Mouse (Mus musculus): ENCODE measurements around the gene Aipl1. TPM values are rescaled to one million over a fixed set of nuclear protein-coding genes. Genes with fewer than 3 reads are reported as not detected.

Gene Aipl1
- 0.28 and 0.30 TPM in 2 replicates for polyA plus RNA-seq (2012; rRNA removed)

DNA sequence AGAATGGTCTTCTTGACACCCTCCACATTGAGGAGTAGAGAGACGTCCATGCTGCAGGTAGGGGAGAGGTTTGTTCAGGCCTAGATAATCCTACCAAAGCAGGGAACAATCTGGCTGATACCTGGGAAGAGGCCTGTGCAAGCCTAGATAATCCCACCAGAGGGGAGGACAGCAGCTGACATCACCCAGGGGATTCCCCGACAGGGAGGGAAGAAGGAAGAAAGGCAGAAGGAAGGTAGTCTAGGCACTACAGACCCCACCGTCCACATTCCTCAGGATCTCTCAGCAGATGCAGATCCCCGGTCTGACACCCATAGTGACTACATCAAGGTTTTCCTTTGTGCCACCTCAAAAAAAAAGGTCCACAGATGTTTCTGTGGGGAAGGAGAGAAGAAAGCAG lies at the start of gene Aipl1:
Gene Aipl1 (minus strand): TSS at position 101 of the 400 bp plus-strand sequence.
- 82% methylated on average over 4 of the region's 4 CpGs for WGBS
- TF ChIP-seq CTCF (IDR thresholded peaks at IDR 0.05; ENCODE audit: borderline replicate concordance, insufficient read depth, low read depth, low read length) (no peak), POLR2A (IDR thresholded peaks at IDR 0.05; ENCODE audit: borderline replicate concordance, insufficient read depth, low read length) (no peak)
- no peak for DNase-seq
- no peak within 1 kb of the TSS for H3K4me3 ChIP-seq (replicated peaks; ENCODE audit: insufficient read depth, low read depth, low read length)
- H3K27me3 ChIP-seq (ENCODE audit: control insufficient read depth, insufficient read depth, low read length): no peaks in the 10 kb centered on the region
- no peaks in the 10 kb centered on the region for H3K4me1 ChIP-seq (ENCODE audit: control insufficient read depth, insufficient read depth, low read length)
- H3K27ac ChIP-seq (ENCODE audit: insufficient read depth, low read length): no peak within 1 kb of the TSS

GRCm38 (mm10) chr11:72086251-72087046 lies 49.1 kb upstream of the Aipl1 start:
- no peak for TF ChIP-seq POLR2A (IDR thresholded peaks at IDR 0.05; ENCODE audit: borderline replicate concordance, insufficient read depth, low read length)
- no peak for TF ChIP-seq CTCF (IDR thresholded peaks at IDR 0.05; ENCODE audit: borderline replicate concordance, insufficient read depth, low read depth, low read length)
- WGBS: 29% methylated on average over 11 of the region's 11 CpGs

DNA sequence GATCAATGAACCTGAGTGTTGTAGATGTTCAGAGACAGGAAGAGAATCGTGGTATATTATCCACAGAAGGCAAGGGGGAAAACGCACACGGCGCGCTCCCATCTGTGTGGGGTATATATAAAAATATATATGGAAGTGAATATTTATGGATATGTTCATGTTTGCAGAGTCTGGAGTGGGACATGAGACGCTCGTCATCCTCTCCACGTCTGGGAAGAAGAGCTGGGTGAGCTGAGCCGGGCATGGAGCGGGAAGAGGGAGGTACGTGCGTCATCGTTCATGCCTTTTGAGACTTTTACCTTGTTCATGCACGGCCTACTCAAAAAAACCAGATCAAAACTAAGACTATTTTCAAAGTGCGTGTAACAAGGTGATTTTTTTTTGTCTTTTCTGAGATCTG lies 47.0 kb upstream of the Aipl1 start:
- WGBS: 96% methylated on average over 15 of the region's 15 CpGs
- Histone ChIP-seq H3K27me3 (ENCODE audit: control insufficient read depth, insufficient read depth, low read length) (no peaks in the 10 kb centered on the region), H3K27ac (ENCODE audit: insufficient read depth, low read length) (no peak overlapping the region), H3K4me1 (ENCODE audit: control insufficient read depth, insufficient read depth, low read length) (peaks cover 13% of the 10 kb centered on the region), H3K4me3 (replicated peaks; ENCODE audit: insufficient read depth, low read depth, low read length) (no peak overlapping the region)
- DNase-seq: no peak
- TF ChIP-seq POLR2A (IDR thresholded peaks at IDR 0.05; ENCODE audit: borderline replicate concordance, insufficient read depth, low read length): no peak
- no peak for TF ChIP-seq CTCF (IDR thresholded peaks at IDR 0.05; ENCODE audit: borderline replicate concordance, insufficient read depth, low read depth, low read length)

More at GRCm38 (mm10) chr11:72086251-72087046, 49.1 kb upstream of the Aipl1 start:
- no peaks in the 10 kb centered on the region for H3K27me3 ChIP-seq (ENCODE audit: control insufficient read depth, insufficient read depth, low read length)
- H3K4me3 ChIP-seq (replicated peaks; ENCODE audit: insufficient read depth, low read depth, low read length): no peak overlapping the region
- H3K27ac ChIP-seq (ENCODE audit: insufficient read depth, low read length): no peak overlapping the region; the same call in 1 of the 2 replicates
- DNase-seq: no peak
- H3K4me1 ChIP-seq (ENCODE audit: control insufficient read depth, insufficient read depth, low read length): peaks cover 10% of the 10 kb centered on the region

- WGBS: 93% methylated on average over 4 of the region's 4 CpGs
- TF ChIP-seq CTCF (IDR thresholded peaks at IDR 0.05; ENCODE audit: borderline replicate concordance, insufficient read depth, low read depth, low read length) (no peak), POLR2A (IDR thresholded peaks at IDR 0.05; ENCODE audit: borderline replicate concordance, insufficient read depth, low read length) (no peak)
- Histone ChIP-seq H3K27ac (ENCODE audit: insufficient read depth, low read length) (no peak overlapping the region), H3K4me1 (ENCODE audit: control insufficient read depth, insufficient read depth, low read length) (peaks cover 27% of the 10 kb centered on the region), H3K27me3 (ENCODE audit: control insufficient read depth, insufficient read depth, low read length) (no peaks in the 10 kb centered on the region), H3K4me3 (replicated peaks; ENCODE audit: insufficient read depth, low read depth, low read length) (no peak overlapping the region)
- no peak for DNase-seq
Measured at GRCm38 (mm10) chr11:72082601-72083000, 45.3 kb upstream of the Aipl1 start.

GRCm38 (mm10) chr11:72080461-72080860 lies 43.2 kb upstream of the Aipl1 start:
- WGBS: 84% methylated on average over 6 of the region's 6 CpGs

DNA sequence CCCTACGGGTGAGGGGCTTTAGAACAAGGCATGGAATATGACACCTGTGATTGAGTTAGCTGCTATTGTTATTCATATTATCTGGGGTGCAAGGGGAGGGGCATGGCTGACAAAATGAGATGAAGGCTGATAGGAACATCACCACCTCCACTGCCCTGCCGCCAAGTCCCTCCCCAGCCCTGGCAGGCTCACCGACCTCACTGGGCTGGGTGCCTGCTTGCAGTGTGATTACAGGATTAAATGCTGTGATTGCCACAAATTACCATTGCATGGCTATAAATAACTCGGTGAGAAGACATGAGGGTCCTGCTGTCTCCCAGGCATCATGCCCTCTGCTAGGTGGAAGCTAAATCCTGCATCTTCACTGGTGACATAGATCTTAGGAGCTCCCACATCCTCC lies 41.3 kb upstream of the Aipl1 start:
- TF ChIP-seq POLR2A (IDR thresholded peaks at IDR 0.05; ENCODE audit: borderline replicate concordance, insufficient read depth, low read length) (no peak), CTCF (IDR thresholded peaks at IDR 0.05; ENCODE audit: borderline replicate concordance, insufficient read depth, low read depth, low read length) (no peak)
- Histone ChIP-seq H3K4me1 (ENCODE audit: control insufficient read depth, insufficient read depth, low read length) (peaks cover 17% of the 10 kb centered on the region), H3K27ac (ENCODE audit: insufficient read depth, low read length) (no peak overlapping the region), H3K27me3 (ENCODE audit: control insufficient read depth, insufficient read depth, low read length) (no peaks in the 10 kb centered on the region), H3K4me3 (replicated peaks; ENCODE audit: insufficient read depth, low read depth, low read length) (no peak overlapping the region)
- DNase-seq: peak; percentile 65 to 80
- WGBS: 11% methylated on average over 4 of the region's 4 CpGs

More at GRCm38 (mm10) chr11:72080461-72080860, 43.2 kb upstream of the Aipl1 start:
- Histone ChIP-seq H3K27me3 (ENCODE audit: control insufficient read depth, insufficient read depth, low read length) (no peaks in the 10 kb centered on the region), H3K4me3 (replicated peaks; ENCODE audit: insufficient read depth, low read depth, low read length) (no peak overlapping the region), H3K4me1 (ENCODE audit: control insufficient read depth, insufficient read depth, low read length) (peaks cover 17% of the 10 kb centered on the region), H3K27ac (ENCODE audit: insufficient read depth, low read length) (no peak overlapping the region)
- TF ChIP-seq CTCF (IDR thresholded peaks at IDR 0.05; ENCODE audit: borderline replicate concordance, insufficient read depth, low read depth, low read length) (no peak), POLR2A (IDR thresholded peaks at IDR 0.05; ENCODE audit: borderline replicate concordance, insufficient read depth, low read length) (no peak)
- no peak for DNase-seq

DNA sequence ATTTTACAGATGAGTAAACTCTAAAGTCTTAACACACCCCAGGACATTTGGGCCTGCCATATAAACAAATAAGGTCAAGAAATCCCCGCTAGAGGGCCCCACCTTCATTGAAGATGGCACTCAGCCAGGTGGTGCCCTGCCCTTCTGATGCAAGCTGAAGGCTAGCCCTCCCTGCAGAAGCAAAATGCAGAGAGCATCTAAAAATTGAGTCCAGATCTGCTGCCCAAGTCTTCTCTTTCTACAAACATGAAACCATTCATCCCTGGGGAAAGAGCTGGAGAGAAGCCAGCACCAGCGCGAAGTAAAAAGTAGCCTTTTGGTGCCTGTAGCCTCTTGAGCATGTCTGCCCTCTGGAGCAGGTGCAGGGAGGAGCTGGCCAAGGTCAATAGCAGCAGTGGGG lies 40.7 kb upstream of the Aipl1 start:
- H3K4me1 ChIP-seq (ENCODE audit: control insufficient read depth, insufficient read depth, low read length): peaks cover 17% of the 10 kb centered on the region
- 28% methylated on average over 3 of the region's 3 CpGs for WGBS
- no peak for DNase-seq

DNA sequence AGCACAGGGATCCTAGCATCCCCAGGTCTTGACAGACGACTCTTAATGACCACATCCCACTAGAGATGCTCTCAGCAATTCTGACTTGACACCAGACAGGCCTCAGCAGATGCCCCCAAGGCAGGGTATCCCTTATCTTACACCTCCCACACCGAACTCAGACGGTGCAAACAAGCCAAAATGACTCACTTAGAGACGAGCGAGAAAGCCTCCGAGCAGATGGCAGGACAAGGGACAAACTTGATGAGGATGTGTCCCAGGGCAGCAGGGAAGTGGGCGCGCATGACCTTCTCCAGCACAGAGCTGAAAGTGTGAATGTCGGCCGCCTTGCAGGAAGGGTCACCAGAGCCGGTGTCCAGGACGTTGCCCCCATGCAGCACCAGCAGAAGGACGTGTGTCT lies 36.9 kb upstream of the Aipl1 start:
- H3K4me3 ChIP-seq (replicated peaks; ENCODE audit: insufficient read depth, low read depth, low read length): no peak overlapping the region
- WGBS: 78% methylated on average over 13 of the region's 13 CpGs
- DNase-seq: no peak
- peaks cover 18% of the 10 kb centered on the region for H3K4me1 ChIP-seq (ENCODE audit: control insufficient read depth, insufficient read depth, low read length)
- H3K27ac ChIP-seq (ENCODE audit: insufficient read depth, low read length): no peak overlapping the region
- H3K27me3 ChIP-seq (ENCODE audit: control insufficient read depth, insufficient read depth, low read length): no peaks in the 10 kb centered on the region
- no peak for TF ChIP-seq POLR2A (IDR thresholded peaks at IDR 0.05; ENCODE audit: borderline replicate concordance, insufficient read depth, low read length)
- TF ChIP-seq CTCF (IDR thresholded peaks at IDR 0.05; ENCODE audit: borderline replicate concordance, insufficient read depth, low read depth, low read length): no peak

More for the DNA sequence above, 40.7 kb upstream of the Aipl1 start:
- H3K27me3 ChIP-seq (ENCODE audit: control insufficient read depth, insufficient read depth, low read length): no peaks in the 10 kb centered on the region
- no peak overlapping the region for H3K4me3 ChIP-seq (replicated peaks; ENCODE audit: insufficient read depth, low read depth, low read length)
- no peak overlapping the region for H3K27ac ChIP-seq (ENCODE audit: insufficient read depth, low read length)
- no peak for TF ChIP-seq POLR2A (IDR thresholded peaks at IDR 0.05; ENCODE audit: borderline replicate concordance, insufficient read depth, low read length)
- TF ChIP-seq CTCF (IDR thresholded peaks at IDR 0.05; ENCODE audit: borderline replicate concordance, insufficient read depth, low read depth, low read length): no peak
